Mouse (Mus musculus) heart, postnatal 10 days (tissue): Measurements from ENCODE around the gene Sdk1. TPM values are rescaled to one million over a fixed set of nuclear protein-coding genes. Genes with fewer than 3 reads are reported as not detected.
A peak's percentile ranks its signal among the peaks of the same experiment; 100 is the strongest.

ENCODE experiments used
- DNase-seq, 2 experiments: peaks; one replicate each; pipeline ENCODE4 v3.0.0; 2021
- intact Hi-C: fragments of 180-260 bp; cut with DNase I; formaldehyde crosslinking; loops from one replicate; pipeline ENCODE4 v1.15.1; 2025
- total RNA-seq, 2 experiments: library from RNA; stranded (reverse); gene quantifications; 2 replicates each; pipeline ENCODE4 v1.2.3; 2021

The Sdk1 gene
- total RNA-seq, 2 experiments from 2014 or later = 6.0 to 6.1 TPM

- intact Hi-C loops = no loop called here
- peak; percentile 57 to 59 for DNase-seq
Observed at GRCm38 (mm10) chr5:142074561-142075500, 833.5 kb downstream of the Sdk1 start.

- intact Hi-C loops = no loop called here
- no peak for DNase-seq
Observed at GRCm38 (mm10) chr5:142080661-142081060, 839.4 kb downstream of the Sdk1 start.

GRCm38 (mm10) chr5:142081076-142081475, 839.8 kb downstream of the Sdk1 start:
- DNase-seq = no peak
- intact Hi-C loops = no loop called here

- DNase-seq = no peak
- intact Hi-C loops = no loop called here
Observed at GRCm38 (mm10) chr5:142096377-142096841, 855.1 kb downstream of the Sdk1 start.

GRCm38 (mm10) chr5:142100176-142100575, 858.9 kb downstream of the Sdk1 start:
- intact Hi-C loops = no loop called here
- DNase-seq = no peak

GRCm38 (mm10) chr5:142107434-142107833, 866.1 kb downstream of the Sdk1 start:
- intact Hi-C loops = no loop called here

GRCm38 (mm10) chr5:142111989-142112388, 870.7 kb downstream of the Sdk1 start:
- DNase-seq = no peak
- intact Hi-C loops = no loop called here

More at GRCm38 (mm10) chr5:142107434-142107833, 866.1 kb downstream of the Sdk1 start:
- no peak for DNase-seq

- no peak for DNase-seq
- intact Hi-C loops = no loop called here
Observed at GRCm38 (mm10) chr5:142113210-142114175, 872.2 kb downstream of the Sdk1 start.

- intact Hi-C loops = no loop called here
- no peak for DNase-seq
Observed at GRCm38 (mm10) chr5:142127779-142128178, 886.5 kb downstream of the Sdk1 start.

GRCm38 (mm10) chr5:142128181-142128611, 886.9 kb downstream of the Sdk1 start:
- intact Hi-C loops = no loop called here
- DNase-seq = no peak

- no peak for DNase-seq
- intact Hi-C loops = no loop called here
Observed at GRCm38 (mm10) chr5:142130004-142130403, 888.7 kb downstream of the Sdk1 start.

GRCm38 (mm10) chr5:142139978-142140377, 898.7 kb downstream of the Sdk1 start:
- peak; percentile 17 to 22 for DNase-seq
- intact Hi-C loops = no loop called here

- intact Hi-C loops = no loop called here
- no peak for DNase-seq
Observed at GRCm38 (mm10) chr5:142149594-142149993, 908.3 kb downstream of the Sdk1 start.

GRCm38 (mm10) chr5:142150756-142151155, 909.5 kb downstream of the Sdk1 start:
- intact Hi-C loops = no loop called here
- no peak for DNase-seq

- intact Hi-C loops = no loop called here
- no peak for DNase-seq
Observed at GRCm38 (mm10) chr5:142156868-142157852, 915.9 kb downstream of the Sdk1 start.

- intact Hi-C loops = no loop called here
- no peak for DNase-seq
Observed at GRCm38 (mm10) chr5:142163483-142163882, 922.2 kb downstream of the Sdk1 start.

GRCm38 (mm10) chr5:142173636-142174035, 932.3 kb downstream of the Sdk1 start:
- no peak for DNase-seq
- intact Hi-C loops = no loop called here

GRCm38 (mm10) chr5:142178164-142178563, 936.9 kb downstream of the Sdk1 start:
- intact Hi-C loops = no loop called here
- DNase-seq = no peak

- DNase-seq = no peak
- intact Hi-C loops = no loop called here
Observed at GRCm38 (mm10) chr5:142179304-142179703, 938.0 kb downstream of the Sdk1 start.

GRCm38 (mm10) chr5:142181862-142182261, 940.6 kb downstream of the Sdk1 start:
- no peak for DNase-seq
- intact Hi-C loops = no loop called here
